Mouse (Mus musculus) thymus, adult 2 months (tissue): ENCODE results near the gene Nectin1.

Experiments used
- CTCF ChIP-seq: fragments of 200-500 bp; IDR thresholded peaks from 2 replicates; pipeline ENCODE4 v1.5.1; 2012; ENCODE audit warnings: mild to moderate bottlenecking, control low read depth, low read length, moderate library complexity, borderline replicate concordance; ENCODE audit not compliant: control insufficient read depth, poor library complexity, insufficient read depth; ENCODE audit errors: extremely low read depth
- POLR2A ChIP-seq: fragments of 200-500 bp; IDR thresholded peaks from 2 replicates; pipeline ENCODE4 v1.6.1; 2012; ENCODE audit warnings: mild to moderate bottlenecking, low read length, control low read depth, moderate library complexity; ENCODE audit not compliant: control insufficient read depth, poor library complexity, insufficient read depth; ENCODE audit errors: extremely low read depth

- TF ChIP-seq CTCF (no peak), POLR2A (no peak)
Observed at GRCm38 (mm10) chr9:43747710-43748109, 3.9 kb downstream of the Nectin1 start.
